Mouse (Mus musculus) MEL (cell line): ENCODE measurements around the gene Gm29776. TPM values are rescaled to one million over a fixed set of nuclear protein-coding genes. Genes with fewer than 3 reads are reported as not detected.

Source experiments
- DNase-seq: peaks from one replicate; pipeline ENCODE4 v3.0.0; 2011; ENCODE audit warnings: low read depth, low spot score
- H3K27ac ChIP-seq: 2 replicates; pipeline ENCODE4 v1.5.1; 2012; ENCODE audit warnings: low read depth, mild to moderate bottlenecking, control low read depth, low read length, moderate library complexity; ENCODE audit not compliant: control insufficient read depth
- H3K27me3 ChIP-seq, 2 experiments: fragments of 150-350 bp in 1 of 2; sonication (generic) in 1 of 2; 2 replicates each; pipeline ENCODE4 v1.6.1; 2012; ENCODE audit warnings: low read length in 2 of 2, mild to moderate bottlenecking in 2 of 2, improper control_type of control experiment in 1 of 2, moderate library complexity in 1 of 2; ENCODE audit not compliant: insufficient read depth in 2 of 2, control insufficient read depth in 1 of 2
- H3K36me3 ChIP-seq, 2 experiments: 2 replicates each; pipeline ENCODE4 v1.6.1; 2012 to 2014; ENCODE audit warnings: low read length in 2 of 2, improper control_type of control experiment in 1 of 2, inconsistent platforms in 1 of 2, mild to moderate bottlenecking in 1 of 2; ENCODE audit not compliant: insufficient read depth in 2 of 2, control insufficient read depth in 1 of 2
- H3K4me1 ChIP-seq, 2 experiments: fragments of 150-350 bp in 1 of 2; sonication (generic) in 1 of 2; 2 replicates each; pipeline ENCODE4 v1.6.1; 2012; ENCODE audit warnings: low read length in 2 of 2, improper control_type of control experiment in 1 of 2, mild to moderate bottlenecking in 1 of 2; ENCODE audit not compliant: insufficient read depth in 2 of 2, control insufficient read depth in 1 of 2
- H3K4me3 ChIP-seq, 2 experiments: fragments of 150-350 bp in 1 of 2; sonication (generic) in 1 of 2; 2 replicates each; pipeline ENCODE4 v1.5.1; 2012; ENCODE audit warnings: low read depth in 2 of 2, low read length in 2 of 2, mild to moderate bottlenecking in 2 of 2, moderate library complexity in 2 of 2, control low read depth in 1 of 2, improper control_type of control experiment in 1 of 2; ENCODE audit not compliant: control insufficient read depth in 1 of 2, insufficient read depth in 1 of 2
- H3K79me2 ChIP-seq: 2 replicates; pipeline ENCODE4 v1.6.1; 2012; ENCODE audit warnings: mild to moderate bottlenecking, low read length, moderate library complexity; ENCODE audit not compliant: control insufficient read depth, poor library complexity, insufficient read depth
- H3K9ac ChIP-seq: 2 replicates; pipeline ENCODE4 v1.6.1; 2012; ENCODE audit warnings: low read depth, mild to moderate bottlenecking, control low read depth, low read length, moderate library complexity; ENCODE audit not compliant: control insufficient read depth, poor library complexity, severe bottlenecking
- H3K9me3 ChIP-seq: fragments of 150-350 bp; sonication (generic); replicated peaks from 2 replicates; pipeline ENCODE4 v1.6.1; 2012; ENCODE audit warnings: mild to moderate bottlenecking, low read length, improper control_type of control experiment, moderate library complexity; ENCODE audit not compliant: insufficient read depth
- BHLHE40 ChIP-seq: IDR thresholded peaks from 2 replicates; pipeline ENCODE4 v1.6.1; 2012; ENCODE audit warnings: low read depth, mild to moderate bottlenecking, inconsistent platforms, low read length, improper control_type of control experiment, borderline replicate concordance
- CHD1 ChIP-seq: IDR thresholded peaks from 2 replicates; pipeline ENCODE4 v1.6.1; 2012; ENCODE audit warnings: low read depth, mild to moderate bottlenecking, inconsistent platforms, low read length, improper control_type of control experiment
- CHD2 ChIP-seq: IDR thresholded peaks from 2 replicates; pipeline ENCODE4 v1.6.1; 2011; ENCODE audit warnings: low read length, improper control_type of control experiment
- CTCF ChIP-seq, 3 experiments: IDR thresholded peaks in 2 of 3; conservative IDR thresholded peaks in 1 of 3; 2 replicates each; pipeline ENCODE4 v1.5.1; 2011 to 2012; ENCODE audit warnings: low read length in 3 of 3, low read depth in 2 of 3, mild to moderate bottlenecking in 2 of 3, improper control_type of control experiment in 1 of 3, inconsistent platforms in 1 of 3, mixed read lengths in 1 of 3, moderate library complexity in 1 of 3; ENCODE audit not compliant: control insufficient read depth in 1 of 3, insufficient read depth in 1 of 3, poor library complexity in 1 of 3, severe bottlenecking in 1 of 3
- E2F4 ChIP-seq: IDR thresholded peaks from 2 replicates; pipeline ENCODE4 v1.6.1; 2011; ENCODE audit warnings: low read depth, low read length, improper control_type of control experiment, borderline replicate concordance
- ELF1 ChIP-seq: IDR thresholded peaks from 2 replicates; pipeline ENCODE4 v1.6.1; 2014; ENCODE audit warnings: low read depth, mild to moderate bottlenecking, inconsistent platforms, low read length, improper control_type of control experiment, moderate library complexity
- EP300 ChIP-seq, 2 experiments: IDR thresholded peaks; 2 replicates each; pipeline ENCODE4 v1.6.1; 2011; ENCODE audit warnings: improper control_type of control experiment in 2 of 2, low read length in 2 of 2, low read depth in 1 of 2, mild to moderate bottlenecking in 1 of 2
- ETS1 ChIP-seq: IDR thresholded peaks from 2 replicates; pipeline ENCODE4 v1.6.1; 2012; ENCODE audit warnings: low read depth, mild to moderate bottlenecking, inconsistent platforms, low read length, improper control_type of control experiment, moderate library complexity
- GABPA ChIP-seq: IDR thresholded peaks from 2 replicates; pipeline ENCODE4 v1.6.1; 2012; ENCODE audit warnings: low read depth, mild to moderate bottlenecking, inconsistent platforms, low read length, improper control_type of control experiment, moderate library complexity
- HCFC1 ChIP-seq: IDR thresholded peaks from 2 replicates; pipeline ENCODE4 v1.6.1; 2012; ENCODE audit warnings: low read depth, mild to moderate bottlenecking, inconsistent platforms, low read length, improper control_type of control experiment, moderate library complexity
- JUND ChIP-seq: IDR thresholded peaks from 2 replicates; pipeline ENCODE4 v1.6.1; 2011; ENCODE audit warnings: low read depth, mild to moderate bottlenecking, improper control_type of control experiment, low read length
- KAT2A ChIP-seq: conservative IDR thresholded peaks from 2 replicates; pipeline ENCODE4 v1.6.1; 2012; ENCODE audit warnings: low read depth, low read length, improper control_type of control experiment, inconsistent platforms
- MAFK ChIP-seq: IDR thresholded peaks from 2 replicates; pipeline ENCODE4 v1.6.1; 2011; ENCODE audit warnings: low read depth, mild to moderate bottlenecking, low read length, improper control_type of control experiment, borderline replicate concordance
- MAX ChIP-seq: IDR thresholded peaks from 2 replicates; pipeline ENCODE4 v1.6.1; 2011; ENCODE audit warnings: low read length, improper control_type of control experiment
- MAZ ChIP-seq: IDR thresholded peaks from 2 replicates; pipeline ENCODE4 v1.6.1; 2012; ENCODE audit warnings: low read depth, mild to moderate bottlenecking, inconsistent platforms, low read length, improper control_type of control experiment
- MEF2A ChIP-seq: IDR thresholded peaks from 2 replicates; pipeline ENCODE4 v1.6.1; 2014; ENCODE audit warnings: low read depth, mild to moderate bottlenecking, inconsistent platforms, low read length, improper control_type of control experiment; ENCODE audit not compliant: poor library complexity, insufficient replicate concordance, severe bottlenecking; ENCODE audit errors: extremely low read depth
- MXI1 ChIP-seq: IDR thresholded peaks from 2 replicates; pipeline ENCODE4 v1.6.1; 2011; ENCODE audit warnings: mild to moderate bottlenecking, low read depth, low read length, improper control_type of control experiment
- MYB ChIP-seq: IDR thresholded peaks from 2 replicates; pipeline ENCODE4 v1.6.1; 2011; ENCODE audit warnings: mild to moderate bottlenecking, low read depth, low read length, improper control_type of control experiment
- MYC ChIP-seq: IDR thresholded peaks from 2 replicates; pipeline ENCODE4 v1.6.1; 2011; ENCODE audit warnings: low read depth, mild to moderate bottlenecking, low read length, improper control_type of control experiment, moderate library complexity
- NELFE ChIP-seq: IDR thresholded peaks from 2 replicates; pipeline ENCODE4 v1.6.1; 2011; ENCODE audit warnings: low read depth, low read length, improper control_type of control experiment
- NRF1 ChIP-seq: IDR thresholded peaks from 2 replicates; pipeline ENCODE4 v1.6.1; 2014; ENCODE audit warnings: low read depth, mild to moderate bottlenecking, inconsistent platforms, low read length, improper control_type of control experiment, moderate library complexity; ENCODE audit not compliant: poor library complexity, insufficient read depth, severe bottlenecking
- POLR2AphosphoS2 ChIP-seq: IDR thresholded peaks from 2 replicates; pipeline ENCODE4 v1.6.1; 2011; ENCODE audit warnings: low read length, improper control_type of control experiment
- POLR2AphosphoS5 ChIP-seq: IDR thresholded peaks from 2 replicates; pipeline ENCODE4 v1.6.1; 2012; ENCODE audit warnings: low read depth, borderline replicate concordance, mild to moderate bottlenecking, inconsistent platforms, low read length, moderate library complexity, mixed read lengths
- RCOR1 ChIP-seq: IDR thresholded peaks from 2 replicates; pipeline ENCODE4 v1.6.1; 2012; ENCODE audit warnings: low read depth, mild to moderate bottlenecking, inconsistent platforms, low read length, improper control_type of control experiment
- SIN3A ChIP-seq: IDR thresholded peaks from 2 replicates; pipeline ENCODE4 v1.6.1; 2012; ENCODE audit warnings: low read length, improper control_type of control experiment, inconsistent platforms
- TAL1 ChIP-seq: IDR thresholded peaks from 2 replicates; pipeline ENCODE4 v1.6.1; 2012; ENCODE audit warnings: mild to moderate bottlenecking, inconsistent platforms, low read length, moderate library complexity, mixed read lengths
- TBP ChIP-seq: IDR thresholded peaks from 2 replicates; pipeline ENCODE4 v1.8.0; 2011; ENCODE audit warnings: low read depth, low read length, improper control_type of control experiment
- TCF12 ChIP-seq: IDR thresholded peaks from 2 replicates; pipeline ENCODE4 v1.6.1; 2014; ENCODE audit warnings: low read depth, mild to moderate bottlenecking, inconsistent platforms, low read length, improper control_type of control experiment, moderate library complexity
- UBTF ChIP-seq: IDR thresholded peaks from 2 replicates; pipeline ENCODE4 v1.6.1; 2012; ENCODE audit warnings: low read depth, mild to moderate bottlenecking, inconsistent platforms, low read length, improper control_type of control experiment, moderate library complexity, borderline replicate concordance; ENCODE audit not compliant: insufficient read depth
- USF1 ChIP-seq: IDR thresholded peaks from 2 replicates; pipeline ENCODE4 v1.6.1; 2014; ENCODE audit warnings: low read depth, mild to moderate bottlenecking, inconsistent platforms, low read length, improper control_type of control experiment, moderate library complexity
- USF2 ChIP-seq, 2 experiments: IDR thresholded peaks; 2 replicates each; pipeline ENCODE4 v1.6.1; 2011 to 2012; ENCODE audit warnings: improper control_type of control experiment in 2 of 2, low read length in 2 of 2, borderline replicate concordance in 1 of 2, inconsistent platforms in 1 of 2, low read depth in 1 of 2, mild to moderate bottlenecking in 1 of 2; ENCODE audit not compliant: insufficient read depth in 1 of 2
- ZC3H11A ChIP-seq: IDR thresholded peaks from 2 replicates; pipeline ENCODE4 v1.6.1; 2012; ENCODE audit warnings: low read depth, mild to moderate bottlenecking, inconsistent platforms, low read length, improper control_type of control experiment
- ZKSCAN1 ChIP-seq: IDR thresholded peaks from 2 replicates; pipeline ENCODE4 v1.6.1; 2012; ENCODE audit warnings: low read depth, mild to moderate bottlenecking, inconsistent platforms, low read length, improper control_type of control experiment, moderate library complexity
- ZMIZ1 ChIP-seq: IDR thresholded peaks from 2 replicates; pipeline ENCODE4 v1.6.1; 2012; ENCODE audit warnings: low read depth, mild to moderate bottlenecking, inconsistent platforms, low read length, improper control_type of control experiment, moderate library complexity
- ZNF384 ChIP-seq: IDR thresholded peaks from 2 replicates; pipeline ENCODE4 v1.6.1; 2012; ENCODE audit warnings: low read depth, mild to moderate bottlenecking, inconsistent platforms, low read length, improper control_type of control experiment
- polyA plus RNA-seq, 2 experiments: library from polyadenylated mRNA; stranded (reverse) in 1 of 2; unstranded in 1 of 2; fragments of >175 nt in 1 of 2; fragments of >200 nt in 1 of 2; gene quantifications; 2 replicates each; pipeline versions ENCODE4 v1.2.1 to v1.2.4; 2012; ENCODE audit warnings: low replicate concordance in 2 of 2, low read depth in 1 of 2; ENCODE audit not compliant: insufficient read length in 2 of 2, insufficient read depth in 1 of 2, missing spikeins in 1 of 2
- total RNA-seq: library from RNA; depleted of rRNA; stranded (reverse); fragments of 300-350 nt; gene quantifications from 2 replicates; pipeline ENCODE4 v1.2.3, GENCODE M21; 2012

Gene Gm29776
- total and polyA plus RNA-seq, 3 experiments = not detected

- peaks cover 1 to 27% of the 10 kb centered on the region in 2 experiments for H3K36me3 ChIP-seq
- TF ChIP-seq ZMIZ1 (peak; percentile 73), MAX (peak; percentile 52), MAFK (no peak), NELFE (no peak; the same call in 1 of the 2 replicates), BHLHE40 (no peak), KAT2A (peak; percentile 62), USF2 (IDR thresholded peaks at IDR 0.05; ENCODE audit: borderline replicate concordance in 1 of 2, insufficient read depth in 1 of 2, low read depth in 1 of 2, low read length in 2 of 2) (no peak), ZKSCAN1 (no peak), SIN3A (peak; percentile 87), ZNF384 (no peak), UBTF (no peak), TBP (peak; percentile 54), E2F4 (no peak), TAL1 (no peak), POLR2AphosphoS2 (peak; percentile 81), RCOR1 (0 out of 2 replicates have a peak, but pooled peaks have one; percentile 9), ELF1 (peak; percentile 87), GABPA (no peak), POLR2AphosphoS5 (no peak), NRF1 (no peak), MAZ (peak; percentile 71; the same call in 1 of the 2 replicates), EP300 (IDR thresholded peaks at IDR 0.05; ENCODE audit: low read depth in 1 of 2, low read length in 2 of 2) (peak in 1 of 2 experiments; percentile 43; a peak in 1 of 4 replicates), CHD1 (no peak), MYC (peak; percentile 41; the same call in 1 of the 2 replicates), ETS1 (peak; percentile 68), MXI1 (peak; percentile 38; the same call in 1 of the 2 replicates), MEF2A (no peak; the same call in 1 of the 2 replicates), JUND (no peak), CHD2 (peak; percentile 19; the same call in 1 of the 2 replicates), CTCF (IDR thresholded peaks at IDR 0.05 in 2 of 3, conservative IDR thresholded peaks at IDR 0.05 in 1 of 3; ENCODE audit: control insufficient read depth in 1 of 3, insufficient read depth in 1 of 3, low read depth in 2 of 3, low read length in 3 of 3, poor library complexity in 1 of 3, severe bottlenecking in 1 of 3) (no peak), ZC3H11A (no peak), USF1 (peak; percentile 31; the same call in 1 of the 2 replicates), HCFC1 (peak; percentile 85), MYB (no peak; the same call in 1 of the 2 replicates), TCF12 (peak; percentile 71)
Observed at GRCm38 (mm10) chr14:54686522-54687143, 12.0 kb downstream of the Gm29776 start, which contains the start of gene Acin1. Gene Acin1, minus strand, starts transcription at chr14:54686931.

More at GRCm38 (mm10) chr14:54686522-54687143, 12.0 kb downstream of the Gm29776 start, which contains the start of gene Acin1:
- Histone ChIP-seq H3K27ac (peak within 1 kb of the TSS; percentile 97), H3K79me2 (peaks cover 51% of the 10 kb centered on the region), H3K4me3 (peak within 1 kb of the TSS; percentile 79 to 98), H3K27me3 (no peaks in the 10 kb centered on the region), H3K4me1 (peaks cover 2 to 8% of the 10 kb centered on the region in 2 experiments; a peak in 3 of 4 replicates), H3K9ac (peak within 1 kb of the TSS; percentile 93), H3K9me3 (no peaks in the 10 kb centered on the region)
- DNase-seq = peak; percentile 99
